Mouse (Mus musculus): ENCODE measurements around the gene Kmt2e.
"Not testable (repeated sequence)": the region's sequence is repeated elsewhere in the genome, so short reads cannot be mapped to it uniquely, and the experiment has no call there.

Gene Kmt2e

DNA sequence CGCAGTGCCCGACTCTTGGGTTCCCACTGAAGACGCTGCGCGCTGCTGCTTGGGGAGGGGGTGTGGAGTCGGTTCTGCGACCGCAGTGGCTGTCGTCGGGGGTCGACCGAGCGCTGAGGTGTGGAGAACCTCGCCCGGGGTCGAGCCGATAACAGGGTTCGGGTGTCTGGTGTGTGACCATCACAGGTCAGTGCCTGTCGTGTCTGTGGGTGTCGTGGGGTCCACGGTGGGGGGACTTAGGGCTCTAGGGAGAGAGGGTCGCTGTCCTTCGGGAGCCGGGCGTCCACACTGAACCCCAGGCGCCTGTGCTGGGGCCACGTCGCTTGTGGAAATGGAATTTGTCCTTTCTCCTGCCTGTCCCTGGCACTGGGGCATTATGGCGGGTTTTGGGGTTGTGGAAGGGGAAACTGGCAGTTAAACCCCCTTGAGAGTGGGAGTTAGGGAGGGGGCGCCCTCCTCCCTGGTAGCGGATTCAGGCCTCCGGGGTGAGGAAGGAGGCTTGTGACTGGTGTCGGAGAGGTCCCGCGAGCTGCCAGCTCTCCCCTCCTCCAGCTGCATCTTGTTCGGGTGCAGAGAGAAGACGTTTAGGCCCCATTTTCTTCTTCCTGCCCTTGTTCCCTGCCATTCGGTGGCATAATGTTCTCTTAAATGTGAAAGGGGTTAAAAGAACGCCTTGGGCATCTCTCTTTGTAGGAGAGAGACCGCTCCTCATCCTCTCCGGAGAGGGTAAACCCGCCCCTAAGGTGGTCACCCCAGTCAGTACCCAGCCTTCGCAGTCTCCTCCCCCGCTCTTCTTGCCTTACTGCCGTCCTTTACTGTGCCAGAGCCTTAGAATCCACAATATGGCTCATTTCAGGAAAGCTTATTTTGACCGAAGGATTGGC lies 599 bp downstream of the Kmt2e start:
- DNase-seq, result peak; percentile 79

DNA sequence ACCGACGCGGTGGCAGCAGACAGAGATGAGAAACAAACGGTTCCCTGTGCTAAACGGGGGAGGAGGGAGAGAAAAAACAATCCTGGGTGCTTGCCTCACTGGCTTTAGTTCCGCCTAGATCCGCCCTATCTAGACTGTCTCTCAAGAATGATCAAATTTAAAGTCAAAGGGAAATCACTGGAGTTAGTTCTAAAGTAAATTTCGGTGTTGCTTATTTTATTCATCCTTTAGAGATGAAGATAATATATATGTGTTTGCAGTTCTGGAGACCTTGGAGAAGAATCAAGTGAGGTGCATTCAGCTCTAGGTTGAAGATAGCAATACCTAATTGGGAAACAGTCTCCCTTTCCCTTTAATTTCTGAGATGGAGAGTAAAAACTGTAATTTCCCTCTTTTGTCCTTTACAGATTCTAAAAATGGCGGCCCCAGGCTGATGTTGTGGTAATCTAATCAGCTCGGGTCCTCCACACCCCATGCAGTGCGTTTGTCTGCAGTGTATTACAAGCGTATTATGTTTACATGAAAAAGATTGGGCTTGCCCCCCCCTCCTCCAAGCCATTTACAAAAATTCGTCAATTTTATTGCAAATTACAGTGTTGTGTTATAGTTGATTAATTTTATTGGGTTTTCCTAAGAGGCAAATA lies 1.4 kb downstream of the Kmt2e start:
- DNase-seq, result peak; percentile 51

DNA sequence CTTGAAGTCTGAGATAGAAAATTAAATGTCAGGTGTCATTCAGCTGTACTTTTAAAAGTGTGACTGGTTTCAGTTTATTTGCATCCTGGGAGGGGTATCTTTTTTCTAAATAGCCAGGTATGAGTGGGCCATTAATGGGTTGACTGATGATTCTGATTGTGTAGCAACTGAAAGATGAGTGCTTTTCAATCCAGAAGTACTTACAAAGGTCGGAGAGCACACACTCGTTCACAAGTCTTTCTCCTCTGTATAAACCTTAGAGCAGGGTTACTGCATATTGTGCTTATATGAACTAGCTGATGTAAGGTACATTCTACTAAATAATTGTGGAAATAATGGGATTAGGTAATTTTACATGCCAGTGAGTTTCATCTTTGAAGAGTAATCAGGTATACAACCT lies 2.5 kb downstream of the Kmt2e start:
- no peak for DNase-seq

DNA sequence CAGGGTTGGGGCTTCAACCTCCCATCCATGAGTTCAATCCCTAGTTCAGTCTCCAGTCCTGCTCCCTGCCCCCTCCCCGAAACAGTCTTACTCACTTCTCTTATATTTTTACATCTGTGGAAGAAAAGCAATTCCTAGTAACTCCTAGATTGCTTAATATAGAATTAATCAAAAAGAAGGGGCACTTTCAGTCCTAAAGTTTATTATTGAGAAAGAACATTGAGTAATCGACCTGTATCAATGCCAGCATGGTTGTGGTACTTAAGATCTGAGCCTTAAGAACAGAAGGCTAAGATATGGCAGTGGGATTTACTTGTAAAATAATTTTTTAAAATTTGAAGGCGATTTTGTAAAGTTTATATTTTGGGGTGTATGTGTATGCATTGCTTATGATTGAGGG lies 5.6 kb downstream of the Kmt2e start:
- DNase-seq, result no peak

DNA sequence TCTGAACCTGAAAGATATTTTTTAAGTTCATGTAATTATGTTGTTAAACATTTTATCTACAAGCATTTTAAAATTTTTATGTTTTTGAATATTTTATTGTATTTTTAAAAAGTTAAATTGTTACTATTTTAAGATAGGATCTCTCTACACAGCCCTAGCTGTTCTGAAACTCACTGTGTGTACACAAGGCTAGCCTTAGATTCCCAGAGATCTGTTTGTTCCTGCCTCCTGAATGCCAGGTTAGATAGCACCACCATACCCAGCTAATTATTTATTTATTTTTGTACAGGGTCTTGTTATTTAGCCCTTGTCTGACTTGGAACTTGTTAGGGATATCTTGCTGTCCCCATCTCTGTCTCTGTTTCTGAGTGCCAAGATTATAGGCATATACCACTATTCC lies 6.3 kb downstream of the Kmt2e start:
- no peak for DNase-seq

DNA sequence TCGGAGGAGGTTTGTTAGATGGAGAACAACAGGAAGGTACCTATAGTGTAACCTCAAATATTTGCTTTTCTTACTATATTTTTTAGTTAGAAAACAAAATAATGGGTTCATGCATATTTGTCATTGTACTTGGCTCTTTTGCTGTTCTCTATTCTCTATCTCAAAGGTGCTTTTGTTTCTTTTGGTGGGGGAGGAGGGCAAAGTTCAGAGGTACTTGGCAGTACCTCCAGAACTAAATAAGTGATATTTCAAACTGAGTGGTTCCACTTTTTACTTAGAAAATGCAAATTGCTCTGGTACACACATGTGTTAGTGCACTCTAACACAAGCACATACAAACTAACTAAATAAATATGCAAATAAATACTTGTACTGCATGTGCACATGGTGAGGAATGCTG lies 7.7 kb downstream of the Kmt2e start:
- no peak for DNase-seq

DNA sequence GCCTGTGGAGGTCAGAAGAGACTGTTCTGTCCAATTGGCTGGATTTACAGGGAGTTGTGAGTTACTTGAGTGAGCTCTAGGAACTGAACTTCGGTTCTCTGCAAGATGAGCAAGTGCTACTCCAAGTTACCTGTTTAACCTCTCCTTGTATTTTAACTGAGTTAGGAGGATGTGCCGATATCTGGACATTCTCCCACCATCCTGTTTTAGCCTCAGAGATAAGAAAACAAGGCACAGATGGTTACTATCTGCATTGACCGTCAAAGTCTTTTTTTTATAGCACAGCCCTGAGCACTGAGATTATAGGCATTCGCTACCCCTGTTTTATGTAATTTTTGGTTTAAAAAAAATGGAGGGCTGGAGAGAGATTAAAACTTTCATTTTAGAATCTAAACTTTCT lies 10.2 kb downstream of the Kmt2e start:
- DNase-seq, result no peak

DNA sequence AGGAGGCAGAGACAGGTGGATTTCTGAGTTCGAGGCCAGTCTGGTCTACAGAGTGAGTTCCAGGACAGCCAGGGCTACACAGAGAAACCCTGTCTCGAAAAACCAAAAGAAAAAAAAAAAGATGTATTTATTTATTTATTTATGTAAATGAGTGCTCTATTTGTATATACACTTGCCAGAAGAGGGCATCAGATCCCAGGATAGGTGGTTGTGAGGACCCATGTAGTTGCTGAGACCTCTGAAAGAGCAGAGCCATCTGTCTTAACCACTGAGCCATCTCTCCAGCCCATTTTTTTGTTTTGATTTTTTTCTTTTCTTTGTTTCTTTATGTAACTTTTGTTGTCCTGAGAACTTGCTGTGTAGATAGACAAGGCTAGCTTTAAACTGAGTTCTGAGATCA lies 19.3 kb downstream of the Kmt2e start:
- DNase-seq, result not testable (repeated sequence)

DNA sequence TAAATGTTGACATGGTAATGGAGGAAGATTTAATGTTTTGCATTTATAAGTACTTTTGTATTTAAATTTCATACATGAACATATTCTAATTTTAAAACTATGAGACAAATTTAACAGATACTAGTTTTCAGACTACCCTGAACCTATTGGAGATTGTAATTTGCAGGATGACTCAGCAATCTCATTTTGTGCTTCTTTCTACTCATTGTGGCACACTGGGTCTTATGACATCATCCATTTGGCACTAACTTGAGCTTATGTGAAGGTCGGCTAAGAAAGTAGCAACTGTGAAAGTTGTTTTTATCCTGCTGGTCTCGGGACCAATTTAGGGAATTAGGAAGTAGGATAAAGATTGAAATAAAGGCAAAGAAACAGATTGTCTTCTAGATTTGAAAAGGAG lies 27.4 kb downstream of the Kmt2e start:
- DNase-seq, result no peak

DNA sequence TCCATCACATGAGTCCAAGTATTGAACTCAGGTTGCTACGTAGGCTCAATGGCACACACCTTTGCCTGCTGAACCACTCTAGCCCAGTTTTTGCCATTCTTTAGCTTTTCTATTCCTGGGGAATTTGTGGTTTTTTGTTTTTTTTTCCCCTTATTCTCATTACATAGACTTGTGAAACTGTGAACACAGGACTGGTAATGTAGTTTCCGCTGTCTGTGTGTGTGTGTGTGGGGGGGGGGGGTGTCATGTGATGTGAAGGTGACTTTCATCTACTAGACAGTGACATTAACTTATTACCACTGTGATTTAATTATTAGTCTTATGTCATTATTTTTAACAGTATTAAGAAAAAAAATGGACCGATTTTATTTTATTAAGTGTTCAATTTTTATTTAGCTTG lies 30.0 kb downstream of the Kmt2e start:
- no peak for DNase-seq

DNA sequence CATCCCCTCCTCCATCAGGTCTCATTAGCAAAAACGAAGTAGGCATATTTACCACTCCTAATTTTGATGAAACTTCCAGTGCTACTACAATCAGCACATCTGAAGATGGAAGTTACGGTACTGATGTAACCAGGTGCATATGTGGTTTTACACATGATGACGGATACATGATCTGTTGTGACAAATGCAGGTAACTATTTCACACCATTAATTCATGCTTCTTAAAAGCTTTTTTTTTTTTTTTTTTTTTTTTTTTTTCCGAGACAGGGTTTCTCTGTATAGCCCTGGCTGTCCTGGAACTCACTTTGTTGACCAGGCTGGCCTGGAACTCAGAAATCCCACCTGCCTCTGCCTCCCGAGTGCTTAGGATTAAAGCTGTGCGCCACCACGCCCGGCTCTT lies 30.5 kb downstream of the Kmt2e start:
- DNase-seq, result no peak

DNA sequence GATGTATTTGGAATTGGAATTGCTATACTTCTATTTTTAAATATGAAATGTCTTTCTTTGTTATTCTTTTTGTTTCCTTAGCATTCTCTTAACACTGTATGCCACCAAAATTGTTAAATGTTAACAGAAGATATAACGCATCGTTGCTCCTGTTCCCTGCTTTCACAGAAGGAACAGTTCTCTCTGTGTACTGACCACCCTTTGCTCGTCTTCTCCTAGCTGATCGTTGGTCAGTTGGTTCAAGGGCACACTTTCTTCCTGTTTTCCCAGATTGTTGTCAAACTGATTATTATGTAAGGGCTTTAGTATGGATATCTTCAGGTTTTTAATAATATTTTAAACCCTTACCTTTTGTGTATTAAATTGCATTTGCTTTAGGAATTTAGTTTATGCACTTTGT lies 32.3 kb downstream of the Kmt2e start:
- DNase-seq, result no peak

DNA sequence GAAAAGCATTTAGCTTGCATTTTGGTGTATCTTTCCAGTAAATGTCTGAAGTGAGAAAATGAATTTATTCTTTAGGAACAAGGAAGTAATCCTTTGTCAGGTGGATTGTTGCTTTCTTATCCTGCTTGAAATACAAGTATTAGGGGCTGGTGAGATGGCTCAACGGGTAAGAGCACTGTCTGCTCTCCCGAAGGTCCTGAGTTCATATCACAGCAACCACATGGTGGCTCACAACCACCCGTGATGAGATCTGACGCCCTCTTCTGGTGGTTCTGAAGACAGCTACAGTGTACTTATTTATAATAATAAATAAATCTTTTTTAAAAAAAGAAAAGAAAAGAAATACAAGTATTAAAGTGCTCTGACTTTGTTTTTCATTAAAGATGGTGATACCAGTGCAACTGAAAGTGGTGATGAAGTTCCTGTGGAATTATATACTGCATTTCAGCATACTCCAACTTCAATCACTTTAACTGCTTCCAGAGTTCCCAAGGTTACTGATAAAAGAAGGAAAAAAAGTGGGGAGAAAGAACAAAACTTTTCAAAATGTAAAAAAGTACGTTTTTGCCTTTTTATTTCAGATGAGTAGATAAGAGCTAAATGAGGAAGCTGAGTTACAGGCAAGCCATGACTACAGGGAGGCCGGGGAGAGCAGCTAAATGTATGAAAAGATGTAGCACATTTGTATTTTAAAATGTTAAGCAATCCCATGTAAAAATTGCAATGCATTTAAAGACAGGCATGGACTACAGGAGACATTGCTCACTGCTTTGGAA lies 39.0 kb downstream of the Kmt2e start:
- no peak for DNase-seq

DNA sequence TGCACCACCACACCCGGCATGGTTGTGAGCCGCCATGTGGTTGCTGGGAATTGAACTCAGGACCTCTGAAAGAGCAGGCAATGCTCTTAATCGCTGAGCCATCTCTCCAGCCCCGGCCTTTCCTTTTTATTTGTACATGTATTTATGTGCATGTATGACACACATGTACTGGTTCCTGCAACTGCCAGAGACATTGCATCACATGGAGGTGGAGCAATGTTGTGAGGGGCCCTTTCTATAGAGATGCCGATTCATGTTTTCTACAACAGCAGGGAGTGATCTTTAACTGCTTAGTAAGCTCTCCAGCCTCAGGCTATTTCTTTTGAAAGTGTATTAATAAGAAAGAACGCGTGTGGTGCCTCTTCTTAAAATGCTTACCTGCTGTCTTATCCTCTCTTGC lies 49.6 kb downstream of the Kmt2e start:
- no peak for DNase-seq

DNA sequence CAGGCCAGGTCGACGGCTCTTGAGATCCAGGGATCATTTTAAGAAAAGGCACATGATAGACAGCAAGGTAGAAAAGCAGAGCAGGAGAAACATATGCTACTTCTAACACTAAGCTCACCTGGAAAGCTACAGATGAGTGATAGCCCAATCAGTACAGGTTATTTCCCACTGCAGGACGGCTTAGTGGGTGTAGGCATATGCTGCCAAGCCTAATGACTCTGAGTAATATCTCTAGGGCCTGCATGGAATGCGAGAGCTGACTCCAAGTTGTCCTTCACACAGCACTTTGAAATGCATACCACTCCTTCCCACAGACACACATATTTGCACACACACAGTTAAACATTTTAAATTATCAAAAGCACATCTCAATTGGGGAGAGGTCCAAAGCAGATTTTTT lies 55.0 kb downstream of the Kmt2e start:
- no peak for DNase-seq

DNA sequence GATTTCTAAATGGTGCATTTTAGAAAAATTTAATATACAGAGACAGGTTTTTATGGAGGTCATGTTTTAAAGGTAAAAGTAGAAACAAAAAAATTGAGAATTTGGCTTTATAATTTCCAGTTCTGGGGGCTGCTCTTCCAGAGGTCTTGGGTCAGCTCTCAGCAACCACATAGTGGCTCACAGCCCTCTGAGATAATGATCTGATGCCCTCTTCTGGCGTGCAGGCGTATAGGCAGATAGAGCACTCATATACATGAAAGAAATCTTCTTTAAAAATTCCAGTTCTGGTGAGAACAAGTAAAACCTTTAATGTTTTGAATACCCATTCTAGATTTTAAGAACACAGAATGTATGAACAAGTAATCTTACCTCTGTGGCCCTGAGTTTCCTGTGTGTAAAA lies 56.6 kb downstream of the Kmt2e start:
- DNase-seq, result no peak

DNA sequence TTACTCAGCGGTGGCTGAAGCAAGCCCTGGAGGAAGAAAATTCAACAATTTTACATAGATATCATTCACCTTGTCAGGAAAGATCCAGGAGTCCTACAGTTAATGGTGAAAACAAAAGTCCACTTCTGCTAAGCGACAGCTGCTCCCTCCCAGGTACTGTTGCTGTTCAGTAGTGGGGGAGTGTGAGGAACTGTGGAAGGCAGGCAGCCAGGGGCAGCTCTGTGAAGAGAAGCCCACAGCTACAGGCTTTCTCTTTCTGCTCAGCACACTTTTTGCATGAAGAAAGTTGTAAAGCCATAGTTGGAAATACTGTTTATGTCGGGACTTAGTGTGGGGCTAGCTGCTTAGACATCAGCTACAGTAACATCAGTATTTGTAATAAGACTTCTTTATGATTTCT lies 62.2 kb downstream of the Kmt2e start:
- DNase-seq, result no peak

DNA sequence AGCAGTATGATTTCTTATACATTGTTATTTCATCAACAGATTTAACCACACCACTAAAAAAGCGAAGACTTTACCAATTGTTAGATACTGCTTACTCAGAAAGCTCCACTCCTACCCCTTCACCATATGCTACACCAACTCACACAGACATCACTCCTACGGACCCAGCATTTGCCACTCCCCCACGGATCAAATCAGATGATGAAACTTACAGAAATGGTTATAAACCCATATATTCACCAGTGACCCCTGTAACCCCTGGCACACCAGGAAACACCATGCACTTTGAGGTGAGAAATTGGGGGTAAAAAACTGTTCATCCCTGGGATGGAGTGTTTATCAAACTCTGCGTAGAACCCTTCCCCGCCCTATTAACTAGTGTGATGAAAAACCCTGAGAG lies 62.7 kb downstream of the Kmt2e start:
- no peak for DNase-seq

DNA sequence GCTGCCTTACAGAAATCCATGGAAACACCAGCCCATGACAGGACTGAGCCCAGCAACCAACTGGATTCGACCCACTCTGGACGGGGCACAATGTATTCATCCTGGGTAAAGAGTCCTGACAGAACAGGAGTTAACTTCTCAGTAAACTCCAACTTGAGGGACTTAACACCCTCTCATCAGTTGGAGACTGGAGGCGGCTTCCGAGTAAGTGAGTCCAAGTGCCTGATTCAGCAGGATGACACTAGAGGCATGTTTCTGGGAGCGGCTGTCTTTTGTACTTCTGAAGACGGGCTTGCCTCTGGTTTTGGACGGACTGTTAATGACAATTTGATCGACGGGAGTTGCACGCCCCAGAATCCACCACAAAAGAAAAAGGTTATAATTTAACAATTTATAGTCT lies 63.7 kb downstream of the Kmt2e start:
- no peak for DNase-seq

DNA sequence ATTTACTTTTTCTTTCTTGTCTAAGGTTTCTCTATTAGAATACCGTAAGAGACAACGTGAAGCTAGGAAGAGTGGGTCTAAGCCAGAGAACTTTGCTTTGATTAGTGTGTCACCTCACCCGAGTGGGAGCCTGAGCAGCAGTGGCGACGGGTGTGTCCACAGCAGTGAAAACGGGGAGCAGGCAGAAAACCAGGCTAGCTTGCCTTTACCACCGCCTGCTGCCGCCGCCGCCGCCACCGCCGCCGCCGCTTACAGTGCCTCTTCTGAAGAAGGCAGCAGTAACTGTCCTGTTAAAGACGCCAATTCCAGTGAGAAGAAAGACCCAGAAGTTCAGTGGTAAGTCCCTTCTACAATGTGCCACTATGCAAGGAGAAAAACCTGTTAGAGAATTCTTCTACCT lies 65.0 kb downstream of the Kmt2e start:
- DNase-seq, result no peak

DNA sequence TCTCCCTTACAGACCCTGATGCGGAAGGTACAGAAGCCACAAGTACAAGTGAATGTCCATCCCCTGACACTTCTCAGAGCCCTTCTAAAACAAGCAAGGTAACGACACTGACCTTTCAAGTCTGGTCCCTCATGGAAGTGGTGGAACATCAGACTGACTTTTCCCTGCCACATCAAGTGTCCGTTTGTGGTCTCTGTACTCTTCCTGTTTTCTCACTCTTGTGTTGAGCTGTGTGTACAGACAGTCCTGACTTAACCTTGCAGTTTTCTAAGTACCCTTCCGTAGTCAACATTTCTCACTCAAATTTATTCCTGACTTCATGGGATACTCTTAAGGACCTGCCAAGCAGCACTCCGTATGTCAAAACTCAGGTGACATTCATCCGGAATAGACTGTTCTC lies 66.5 kb downstream of the Kmt2e start:
- DNase-seq, result no peak

DNA sequence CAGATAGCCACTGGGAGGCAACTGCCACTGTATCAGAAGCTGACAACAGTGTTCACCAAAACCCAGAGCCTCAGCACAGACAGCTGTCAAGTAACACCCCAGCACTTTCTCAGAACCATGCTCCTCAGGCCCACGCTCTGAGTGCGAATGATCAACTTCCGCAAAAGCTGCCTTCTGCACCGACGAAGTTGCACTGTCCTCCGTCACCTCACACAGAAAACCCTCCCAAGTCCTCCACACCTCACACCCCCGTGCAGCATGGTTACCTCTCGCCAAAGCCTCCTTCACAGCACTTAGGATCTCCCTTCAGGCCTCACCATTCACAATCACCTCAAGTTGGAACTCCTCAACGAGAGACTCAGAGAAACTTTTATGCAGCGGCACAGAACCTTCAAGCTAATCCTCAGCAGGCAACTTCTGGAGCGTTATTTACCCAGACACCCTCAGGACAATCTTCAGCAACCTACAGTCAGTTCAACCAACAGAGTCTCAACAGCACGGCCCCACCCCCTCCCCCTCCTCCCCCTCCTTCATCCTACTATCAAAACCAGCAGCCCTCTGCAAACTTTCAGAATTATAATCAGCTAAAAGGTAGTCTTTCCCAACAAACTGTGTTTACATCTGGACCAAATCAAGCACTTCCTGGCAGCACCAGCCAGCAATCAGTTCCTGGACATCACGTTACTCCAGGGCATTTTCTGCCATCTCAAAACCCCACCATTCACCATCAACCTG lies 67.5 kb downstream of the Kmt2e start:
- no peak for DNase-seq

DNA sequence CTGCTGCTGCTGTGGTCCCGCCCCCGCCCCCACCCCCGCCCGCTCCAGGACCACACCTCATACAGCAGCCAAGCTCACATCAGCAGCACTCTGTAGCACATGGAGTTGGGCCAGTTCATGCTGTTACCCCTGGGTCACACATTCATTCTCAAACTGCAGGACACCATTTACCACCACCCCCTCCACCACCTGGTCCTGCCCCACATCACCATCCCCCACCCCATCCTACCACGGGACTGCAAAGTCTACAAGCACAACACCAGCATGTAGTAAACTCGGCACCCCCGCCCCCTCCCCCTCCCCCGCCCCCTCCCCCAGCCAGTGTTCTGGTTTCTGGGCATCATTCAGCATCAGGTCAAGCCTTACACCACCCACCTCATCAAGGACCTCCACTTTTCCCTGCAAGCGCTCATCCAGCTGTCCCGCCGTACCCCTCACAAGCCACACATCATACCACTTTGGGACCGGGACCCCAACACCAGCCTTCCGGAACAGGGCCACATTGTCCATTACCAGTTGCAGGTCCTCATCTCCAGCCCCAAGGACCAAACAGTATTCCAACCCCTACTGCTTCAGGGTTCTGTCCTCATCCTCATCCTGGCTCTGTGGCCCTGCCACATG lies 68.2 kb downstream of the Kmt2e start:
- DNase-seq, result peak; percentile 31

All from cerebellum, adult 9-11 months (tissue).